Mouse (Mus musculus): ENCODE data around the gene Tfap4.
A peak's percentile ranks its signal among the peaks of the same experiment; 100 is the strongest.
"Not testable (repeated sequence)": the region's sequence is repeated elsewhere in the genome, so short reads cannot be mapped to it uniquely, and the experiment has no call there.

The Tfap4 gene

DNA sequence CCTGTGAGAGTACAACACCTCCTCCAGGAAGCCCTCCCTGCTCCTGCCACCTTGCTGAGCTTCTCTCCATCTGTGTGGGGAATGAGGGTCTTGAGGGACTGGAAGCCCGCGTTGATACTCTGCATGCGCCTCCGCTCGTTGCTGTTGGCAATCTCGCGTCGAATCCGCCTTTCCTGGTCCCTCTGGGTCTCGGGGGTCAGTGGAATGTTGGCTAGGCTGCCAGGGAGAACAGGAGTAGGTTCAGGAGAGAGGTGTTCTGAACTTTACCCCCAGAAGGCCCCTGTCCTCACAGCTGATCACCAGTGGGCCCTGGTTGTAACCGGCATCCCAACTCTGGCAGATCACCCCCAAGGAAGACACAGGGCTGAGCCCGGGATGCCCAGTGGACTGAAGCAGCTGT is 7.8 kb downstream of the Tfap4 start:
- no peak for DNase-seq

DNA sequence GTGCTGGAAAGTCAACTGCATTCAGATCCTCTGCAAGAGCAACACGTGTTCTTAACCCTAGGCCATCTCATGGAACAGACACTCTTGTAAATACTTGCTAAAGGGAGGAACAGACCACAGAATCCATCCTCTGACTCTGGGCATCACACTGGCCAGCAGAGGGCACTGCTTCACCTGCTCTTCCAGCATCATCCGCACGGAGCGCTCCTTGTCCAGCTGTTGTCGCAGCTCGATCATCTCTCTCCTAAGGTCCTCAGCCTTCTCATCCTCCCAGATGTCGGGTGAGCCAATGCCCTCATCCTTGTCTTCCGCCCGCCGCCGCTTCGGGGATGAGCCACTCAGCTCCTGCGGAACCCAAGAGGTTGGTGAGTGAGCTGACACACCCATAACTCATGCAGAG is 8.6 kb downstream of the Tfap4 start:
- DNase-seq: peak; percentile 59 to 73

DNA sequence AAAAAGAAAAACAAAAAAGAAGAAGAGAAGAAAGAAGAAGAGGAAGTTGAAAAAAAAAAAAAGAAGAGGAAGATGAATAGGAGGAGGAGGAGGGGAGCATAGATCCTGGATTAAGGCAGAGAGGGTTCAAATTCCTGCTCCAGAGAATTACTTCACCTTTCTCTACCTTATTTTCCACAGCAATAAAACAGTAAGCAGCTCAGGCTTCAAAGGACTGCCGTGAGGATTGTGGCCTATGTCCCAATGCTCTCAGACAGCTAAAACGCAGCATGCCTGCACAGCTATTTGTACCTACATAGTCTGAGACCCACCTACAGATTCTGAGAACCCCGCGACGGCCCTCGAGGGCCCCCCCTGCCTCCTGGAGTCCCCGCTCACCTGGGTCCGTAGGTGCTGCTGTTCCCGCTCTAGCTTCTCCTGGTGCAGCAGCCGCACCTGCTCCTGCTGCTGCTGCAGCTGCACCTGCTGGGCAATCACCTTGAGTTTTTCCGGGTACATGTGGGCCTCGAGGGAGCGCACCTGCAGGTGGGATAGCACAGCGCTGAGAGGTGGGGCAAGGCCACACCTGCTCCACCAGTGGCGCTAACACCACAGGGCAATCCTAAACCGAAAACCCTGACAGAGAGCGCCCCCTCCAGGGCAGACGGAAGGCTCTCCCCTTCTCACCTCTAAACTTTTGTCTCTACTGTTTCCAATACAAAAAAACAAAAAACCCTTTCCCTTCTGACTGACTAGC is 10.5 kb downstream of the Tfap4 start:
- DNase-seq: no peak

DNA sequence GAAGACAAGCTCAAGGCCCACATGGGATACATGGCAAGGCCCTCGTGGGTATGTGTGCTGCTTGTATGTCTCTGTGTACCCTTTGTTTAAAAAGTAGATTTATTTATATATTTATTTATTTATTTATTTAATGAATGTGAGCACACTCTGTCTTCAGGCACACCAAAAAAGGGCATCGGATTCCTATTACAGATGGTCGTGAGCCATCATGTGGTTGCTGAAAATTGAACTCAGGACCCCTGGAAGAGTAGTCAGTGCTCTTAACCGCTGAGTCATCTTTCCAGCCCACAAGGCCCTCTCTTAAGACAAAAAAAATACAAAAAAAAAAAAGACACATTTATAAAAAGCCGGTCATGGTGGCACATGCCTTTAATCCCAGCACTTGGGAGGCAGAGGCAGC is 12.0 kb downstream of the Tfap4 start:
- DNase-seq: no peak

DNA sequence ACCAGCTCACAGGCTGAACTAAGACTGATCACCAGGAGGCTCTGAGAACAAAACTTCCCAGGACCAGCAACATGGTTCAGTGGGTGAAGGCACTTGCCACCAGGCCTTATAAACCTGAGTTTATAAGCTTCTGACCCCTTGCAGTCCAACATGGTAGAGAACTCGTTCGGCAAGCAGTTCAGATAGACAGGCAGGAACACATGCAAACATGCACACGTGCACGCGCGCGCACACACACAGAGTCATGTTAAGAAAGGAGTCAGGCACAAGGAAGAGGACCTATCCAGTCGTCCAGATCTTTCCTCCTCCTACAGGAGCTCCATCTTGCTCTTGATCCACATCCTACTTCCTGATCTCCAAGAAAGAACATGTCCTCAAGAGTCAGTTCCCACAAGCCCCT is 12.8 kb downstream of the Tfap4 start:
- no peak for DNase-seq

DNA sequence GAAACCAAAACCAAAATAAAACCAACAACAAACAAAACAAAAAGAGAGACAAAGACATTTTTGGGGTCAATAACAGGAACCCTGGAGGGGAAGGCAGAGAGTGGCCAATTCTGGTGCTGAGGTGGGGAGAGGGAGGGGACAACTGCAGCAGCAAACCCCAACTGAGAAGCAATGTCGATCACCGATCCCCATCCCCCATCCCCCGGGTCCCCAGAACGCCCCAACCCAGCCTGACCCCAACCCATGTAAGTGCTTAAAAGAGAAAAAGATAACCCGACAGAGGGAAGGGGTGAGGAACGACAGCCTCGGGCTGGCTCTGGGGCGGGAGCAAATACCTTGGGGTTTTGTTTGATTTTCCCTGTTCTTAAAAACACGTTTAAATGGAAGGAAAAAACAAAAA is 14.8 kb downstream of the Tfap4 start:
- DNase-seq: no peak

DNA sequence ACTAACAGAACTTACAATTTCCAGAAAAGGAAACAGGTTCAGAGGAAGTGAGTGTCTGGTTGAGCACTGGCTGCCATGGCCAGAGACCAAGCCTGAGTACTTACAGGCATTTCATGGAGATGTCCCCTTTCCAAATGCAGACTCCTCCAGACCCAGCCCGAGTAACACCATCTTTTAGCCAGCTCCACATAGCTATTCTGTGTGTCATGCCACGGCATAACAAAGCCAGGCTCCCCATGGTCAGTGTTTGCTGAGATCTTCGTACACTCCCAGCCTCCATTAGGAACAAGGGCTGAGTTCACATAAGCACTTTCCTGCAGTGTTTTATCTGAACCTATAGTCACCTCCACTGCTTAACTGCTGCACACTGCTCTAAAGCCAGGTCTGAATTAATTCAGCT is 16.4 kb downstream of the Tfap4 start:
- no peak for DNase-seq

DNA sequence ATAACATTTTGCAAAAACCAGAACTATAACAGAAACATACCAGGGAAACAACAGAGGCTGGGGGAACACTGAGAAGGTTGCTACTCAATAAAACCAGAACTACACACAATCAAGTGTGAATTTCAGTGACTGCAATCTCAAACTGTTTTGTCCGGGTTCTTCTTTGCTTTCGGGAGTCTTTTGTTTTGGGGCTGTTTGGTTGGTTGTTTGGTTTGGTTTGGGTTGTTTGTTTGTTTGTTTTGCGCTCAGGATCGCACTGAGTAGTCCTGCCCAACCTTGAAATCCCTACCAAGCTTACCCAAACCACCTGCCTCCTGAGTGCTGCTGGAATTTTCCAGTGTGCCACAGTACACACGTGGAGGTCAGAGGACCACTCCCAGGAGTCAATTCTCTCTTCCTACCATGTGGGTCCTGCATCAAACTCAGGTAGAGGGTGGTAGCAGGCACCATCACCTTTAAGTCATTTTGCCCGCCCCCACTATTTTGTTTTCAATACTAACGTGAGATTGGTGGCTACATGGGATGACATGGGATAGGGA is 17.3 kb downstream of the Tfap4 start:
- no peak for DNase-seq

DNA sequence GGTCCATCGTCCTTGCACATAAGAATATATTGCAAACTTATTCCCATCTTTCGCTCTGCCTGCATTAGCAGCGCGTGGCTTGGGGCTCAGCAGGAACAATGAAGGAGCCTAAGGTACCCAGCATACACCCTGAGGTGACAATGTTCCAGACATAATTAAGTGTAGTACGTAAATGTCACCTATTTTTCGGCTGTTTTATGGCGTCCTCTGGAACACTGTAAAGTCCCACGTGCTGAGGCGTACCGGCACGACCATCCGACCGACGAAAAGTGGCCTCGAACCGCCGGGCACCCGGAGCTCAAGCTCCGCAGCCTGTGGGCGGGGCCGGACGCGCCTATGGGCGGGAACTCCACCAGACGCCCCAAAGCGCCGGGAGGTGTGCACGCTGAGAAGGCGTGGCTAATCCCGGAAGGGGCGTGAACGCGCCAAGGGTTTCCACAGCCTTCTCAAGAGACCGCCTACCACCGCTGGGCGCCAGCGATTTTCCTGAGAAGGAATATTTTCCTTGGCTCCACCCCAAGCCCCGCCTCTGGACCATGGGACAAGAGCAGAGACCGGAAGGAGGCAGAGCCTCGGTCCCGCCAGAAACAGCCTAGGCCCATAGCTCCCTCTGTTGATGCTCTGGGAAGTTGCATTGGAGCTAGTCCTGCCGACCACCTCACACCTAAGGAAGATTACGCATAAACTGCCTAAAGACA is 18.0 kb downstream of the Tfap4 start, which contains the start of gene Srl:
Gene Srl, minus strand, starts transcription at position 316 of the 698 bp plus-strand sequence.
- peak; percentile 96 to 98 for DNase-seq

DNA sequence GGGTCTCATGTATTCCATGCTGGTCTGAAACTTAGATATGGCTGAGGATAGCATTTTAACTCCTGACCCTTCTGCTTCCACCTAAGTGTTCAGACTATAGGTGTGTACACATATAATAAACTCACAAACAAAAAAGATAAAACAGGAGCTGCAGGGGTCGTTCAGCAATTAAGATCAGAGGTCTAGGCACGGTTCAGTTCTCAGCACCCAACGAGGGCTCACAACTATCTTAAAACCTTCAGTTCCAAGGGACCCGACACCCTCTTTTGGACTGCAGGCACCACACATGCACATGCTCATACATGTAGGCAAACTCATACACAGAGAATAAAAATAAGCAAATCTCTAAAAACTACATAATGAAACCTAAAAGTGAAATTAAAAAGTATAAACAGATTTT is 18.6 kb downstream of the Tfap4 start:
- DNase-seq: no peak

DNA sequence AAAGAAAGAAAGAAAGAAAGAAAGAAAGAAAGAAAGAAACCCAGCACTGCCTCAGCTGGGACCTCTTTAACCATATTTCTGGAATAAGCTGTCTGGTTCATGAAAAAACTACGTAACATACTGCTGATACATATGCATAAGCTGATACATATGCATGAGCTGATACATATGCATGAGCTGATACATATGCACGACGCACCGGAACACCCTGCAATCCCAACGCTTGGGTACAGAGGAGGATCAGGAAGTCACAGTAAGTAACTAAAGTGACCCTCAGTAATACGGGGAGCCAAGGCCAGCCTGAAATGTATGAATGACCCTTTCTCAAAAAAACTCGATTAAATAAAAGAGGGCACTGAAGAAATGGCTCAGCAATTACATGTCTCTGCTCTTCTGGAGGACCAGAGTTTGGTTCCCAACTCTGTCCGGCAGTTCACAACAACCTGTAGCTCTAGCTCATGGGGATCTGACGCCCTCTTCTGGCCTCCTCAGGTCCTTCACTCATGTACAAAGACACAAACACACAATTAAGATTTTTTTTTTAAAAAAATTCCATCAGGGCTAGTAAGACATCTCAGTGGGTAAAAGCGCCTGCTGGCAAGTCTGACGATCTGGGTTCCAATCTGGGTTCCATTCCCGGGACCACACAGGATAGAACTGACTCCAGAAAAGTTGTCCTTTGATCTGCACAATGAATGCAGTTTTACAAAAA is 19.4 kb downstream of the Tfap4 start:
- no peak for DNase-seq

DNA sequence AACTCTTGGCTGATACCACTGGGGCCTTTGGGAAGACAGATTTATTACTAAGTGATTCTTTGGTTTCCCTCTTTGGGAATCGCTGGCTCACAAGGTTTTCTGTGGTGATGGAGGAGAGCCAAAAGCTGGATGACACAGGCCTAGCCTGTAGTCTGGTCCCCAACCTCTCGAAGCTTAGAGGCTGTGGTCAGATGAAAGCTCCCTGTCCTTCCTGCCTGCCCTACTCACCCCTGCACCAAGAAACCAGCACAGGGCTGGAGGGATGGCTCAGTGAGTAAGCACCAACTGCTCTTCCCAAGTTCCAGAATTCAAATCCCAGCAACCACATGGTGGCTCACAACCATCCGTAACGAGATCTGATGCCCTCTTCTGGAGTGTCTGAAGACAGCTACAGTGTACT is 20.1 kb downstream of the Tfap4 start:
- no peak for DNase-seq

DNA sequence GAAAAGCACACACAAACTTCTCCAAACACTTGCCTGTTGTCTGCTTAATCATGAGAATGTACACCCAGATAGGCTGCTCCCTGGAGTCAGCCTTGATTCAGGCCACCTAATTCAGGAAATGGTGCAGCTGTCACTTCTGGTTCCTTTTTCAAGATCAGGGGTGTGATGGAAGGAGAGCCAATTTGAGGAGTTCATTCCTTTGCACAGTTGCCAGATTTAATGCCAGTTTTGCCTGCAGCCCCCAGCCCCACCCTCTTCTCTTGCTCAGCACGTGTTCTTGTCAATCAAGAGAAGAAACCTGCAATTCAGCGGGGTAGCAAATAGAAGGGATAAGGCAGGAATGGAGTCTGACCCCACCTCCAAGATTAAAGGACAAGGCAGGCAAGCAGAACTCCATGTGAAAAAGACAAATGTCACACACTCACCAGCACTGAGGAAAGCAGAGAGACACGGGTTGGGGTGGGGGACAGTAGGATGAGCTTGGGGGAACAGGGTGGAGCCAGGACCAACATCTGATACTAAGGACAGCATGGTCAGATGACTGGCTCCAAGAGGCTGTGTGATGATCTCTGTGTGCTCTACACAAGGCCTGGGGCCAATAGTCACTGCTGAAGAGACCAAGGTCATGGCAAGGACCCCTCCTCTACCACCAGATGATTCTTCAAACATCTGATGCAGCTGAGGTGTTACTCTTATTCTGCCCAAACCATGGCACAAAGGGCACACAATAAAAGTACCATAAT is 21.9 kb downstream of the Tfap4 start:
- no peak for DNase-seq

DNA sequence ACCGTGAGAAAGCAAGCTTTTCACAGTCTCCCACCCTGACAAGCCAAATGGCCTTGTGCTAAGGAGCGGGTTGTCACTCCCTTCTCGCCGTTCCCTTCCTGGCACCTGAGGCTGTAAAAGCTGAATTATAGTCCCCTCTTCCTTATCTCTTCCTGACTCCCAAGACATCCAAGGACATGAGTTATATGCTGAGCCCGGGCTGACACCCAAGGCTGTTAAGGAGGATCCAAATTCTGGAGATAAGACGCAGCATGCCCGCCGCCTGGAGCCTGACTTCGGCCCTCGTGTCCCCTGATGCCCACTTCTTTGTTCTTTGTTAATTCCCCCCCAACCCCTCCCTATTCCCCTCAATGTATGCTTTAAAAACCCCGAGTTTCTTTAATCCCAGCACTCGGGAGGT is 32.3 kb downstream of the Tfap4 start:
- DNase-seq: not testable (repeated sequence)

DNA sequence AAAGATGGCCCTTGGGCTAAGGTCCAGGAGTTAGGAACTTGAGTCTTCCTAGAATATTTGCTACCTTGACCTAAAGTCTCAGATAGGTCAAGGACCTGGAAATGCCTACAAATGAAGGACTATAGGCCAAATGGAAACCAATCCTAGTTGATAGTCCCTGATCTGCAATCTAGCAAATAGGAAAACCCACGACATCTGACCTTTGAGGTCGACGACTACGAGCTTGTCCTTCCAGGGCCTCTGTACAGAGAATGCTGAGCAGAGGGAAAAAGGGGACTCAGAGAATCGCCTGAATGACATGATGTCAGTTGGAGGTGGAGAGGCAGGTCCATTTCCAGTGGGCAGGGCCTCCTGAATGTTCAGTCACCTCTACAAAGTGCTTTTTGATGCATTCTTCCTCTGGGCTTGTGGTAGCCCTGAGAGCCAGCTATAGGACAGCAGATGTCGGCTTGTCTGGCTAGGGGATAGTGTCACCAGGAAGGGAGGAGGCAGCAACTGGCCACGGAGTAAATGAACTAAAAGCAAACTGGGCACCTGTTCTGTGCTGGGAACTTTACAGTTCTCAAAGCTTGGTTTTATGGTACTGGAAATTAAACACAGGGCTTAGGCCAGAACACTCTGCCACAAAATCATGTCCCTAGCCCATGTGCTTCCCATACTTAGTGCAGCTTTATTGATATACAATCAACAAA is 36.2 kb downstream of the Tfap4 start:
- DNase-seq: no peak

DNA sequence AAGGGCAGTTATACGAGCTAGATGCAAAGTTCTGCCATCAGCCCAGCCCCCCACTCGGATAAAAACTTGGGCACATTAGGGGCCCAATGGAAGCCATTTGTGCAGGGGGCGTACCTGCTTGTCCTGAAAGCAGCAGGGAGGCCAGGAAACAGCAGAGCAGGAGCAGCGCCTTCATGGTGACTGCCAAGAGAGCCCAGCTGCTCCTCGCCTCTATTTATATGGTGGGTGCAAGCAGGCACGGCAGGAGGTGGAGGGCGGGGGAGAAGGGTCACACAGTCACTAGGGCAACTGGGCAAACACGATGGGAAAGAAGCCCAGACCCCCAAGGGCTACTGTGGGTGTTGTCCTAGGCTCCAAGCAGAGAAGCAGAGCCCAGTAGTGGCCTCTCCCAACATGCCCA is 36.8 kb downstream of the Tfap4 start:
- DNase-seq: no peak

DNA sequence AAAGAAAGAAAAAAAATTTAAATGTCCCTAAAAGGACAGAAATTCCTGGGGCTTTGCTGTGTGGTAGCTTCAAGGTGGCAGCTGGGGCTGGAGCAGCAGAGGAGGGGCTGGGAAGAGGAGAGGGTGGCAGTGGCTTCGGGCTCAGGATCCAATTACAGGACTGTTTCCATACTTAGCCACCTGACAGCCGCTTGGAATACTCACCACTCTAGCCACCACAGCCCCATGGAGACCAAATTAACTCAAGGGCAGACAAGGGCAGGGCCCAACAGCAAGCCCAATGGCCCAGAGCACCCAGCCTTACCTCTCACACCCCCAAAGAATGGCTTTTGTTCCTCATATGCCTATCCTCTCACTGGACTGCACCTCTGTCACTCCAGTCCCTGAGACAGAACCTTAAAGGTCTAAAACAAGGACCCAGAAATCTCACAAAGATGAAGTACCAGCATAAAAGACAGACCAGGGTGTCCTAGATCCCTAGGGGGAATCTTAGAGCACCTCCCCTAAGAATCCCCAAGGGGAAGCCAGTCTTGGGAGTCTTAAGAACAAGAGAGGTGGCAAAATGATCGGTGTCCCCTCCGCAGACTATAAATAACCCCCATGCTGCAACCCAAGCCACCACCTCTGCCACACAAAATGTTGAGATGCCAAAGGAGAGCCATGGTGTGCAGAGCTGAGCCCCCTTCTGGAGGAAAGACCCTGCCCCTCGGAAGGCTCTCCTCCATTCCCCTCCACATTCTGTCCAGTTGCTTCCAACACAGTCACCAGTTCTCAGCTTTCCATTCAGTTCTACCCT is 37.7 kb downstream of the Tfap4 start:
- no peak for DNase-seq

DNA sequence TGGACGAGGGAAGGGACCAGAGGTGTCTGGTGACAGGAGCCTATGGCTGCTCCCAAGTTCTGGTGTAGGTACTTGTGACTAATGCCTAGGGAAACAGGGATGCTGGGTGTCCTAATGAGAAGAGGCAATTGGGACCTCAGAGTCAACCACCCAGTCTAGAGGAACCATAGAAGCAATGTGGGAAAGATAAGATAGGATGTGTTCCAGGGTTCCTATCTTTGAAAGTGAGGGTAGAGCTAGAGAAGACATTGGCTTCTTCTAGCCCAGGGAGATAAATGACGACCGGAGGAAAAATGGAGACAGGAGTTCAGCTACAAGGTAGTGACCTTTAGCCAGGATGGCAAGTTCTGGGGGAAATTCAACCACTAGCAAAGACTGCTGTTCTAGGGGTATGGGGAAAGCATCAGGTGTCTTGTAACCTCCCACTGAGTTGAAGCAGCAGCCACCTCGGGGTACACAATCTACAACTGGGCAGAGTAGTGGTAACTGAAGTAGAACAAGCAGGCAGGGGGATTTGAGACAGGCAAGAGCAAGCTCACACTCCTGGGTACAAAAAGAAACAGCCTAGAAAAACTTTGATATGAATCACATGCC is 38.5 kb downstream of the Tfap4 start:
- no peak for DNase-seq

DNA sequence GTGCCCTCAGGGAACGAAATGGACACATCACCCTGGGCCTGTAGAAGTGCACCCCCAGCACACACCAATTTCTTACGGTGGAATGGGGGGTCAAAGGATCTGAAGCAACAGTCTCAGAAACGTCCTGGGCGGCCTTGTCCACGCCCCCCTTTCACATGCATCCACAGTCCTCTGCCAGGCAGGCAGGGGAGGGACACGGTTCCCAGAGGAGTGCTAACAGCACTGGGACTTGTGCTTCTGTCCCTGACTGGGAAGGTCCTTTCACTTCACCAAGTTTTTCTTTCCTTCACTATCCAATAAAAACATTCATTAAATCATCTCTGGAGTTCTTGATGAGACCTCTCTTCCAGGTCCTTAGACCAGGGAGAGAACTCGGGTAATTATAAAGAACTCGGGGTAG is 39.0 kb downstream of the Tfap4 start:
- no peak for DNase-seq

DNA sequence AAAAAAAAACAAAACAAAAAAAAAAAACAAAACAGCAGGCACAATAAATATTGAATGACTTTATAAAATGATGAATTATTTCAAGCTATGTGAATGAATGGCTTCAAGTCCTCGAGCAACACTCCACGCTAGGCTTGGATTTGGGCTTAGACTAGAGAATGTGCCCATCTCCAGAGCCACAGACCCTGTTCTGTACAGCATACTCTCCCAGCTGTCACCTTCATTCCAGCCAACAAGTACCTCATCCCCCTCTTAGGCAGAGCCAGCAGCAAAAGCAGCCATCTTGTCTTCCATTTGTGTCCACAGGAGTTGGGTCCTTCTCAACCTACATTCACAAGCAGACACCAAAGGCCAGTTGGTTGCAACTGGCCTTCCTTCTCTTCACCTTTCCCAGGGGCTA is 39.8 kb downstream of the Tfap4 start:
- no peak for DNase-seq

DNA sequence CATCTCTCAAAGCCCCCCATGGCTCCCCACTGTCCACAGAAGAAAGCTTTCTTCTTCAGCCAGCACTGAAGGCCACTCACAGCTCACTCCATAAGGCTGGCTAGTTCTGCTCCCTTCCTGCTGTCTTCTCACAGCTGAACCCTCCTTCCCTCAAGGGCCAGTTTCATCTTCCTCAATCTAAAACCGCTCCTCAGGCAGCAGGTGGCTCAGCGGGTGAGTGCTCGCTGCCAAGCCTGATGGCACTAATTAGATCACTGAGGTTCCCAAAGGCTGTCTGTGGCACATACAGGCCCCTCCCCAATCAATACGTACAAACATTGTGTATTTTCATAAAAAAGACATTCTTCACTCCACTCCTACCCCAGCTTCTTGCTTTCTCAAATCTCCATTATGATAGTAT is 40.5 kb downstream of the Tfap4 start:
- DNase-seq: peak; percentile 48 to 52

All from cerebellum, adult 18-20 months (tissue).